Mouse (Mus musculus): ENCODE data around the gene Arhgap1.
"Not testable (repeated sequence)": the region's sequence is repeated elsewhere in the genome, so short reads cannot be mapped to it uniquely, and the experiment has no call there.

Arhgap1 gene

DNA sequence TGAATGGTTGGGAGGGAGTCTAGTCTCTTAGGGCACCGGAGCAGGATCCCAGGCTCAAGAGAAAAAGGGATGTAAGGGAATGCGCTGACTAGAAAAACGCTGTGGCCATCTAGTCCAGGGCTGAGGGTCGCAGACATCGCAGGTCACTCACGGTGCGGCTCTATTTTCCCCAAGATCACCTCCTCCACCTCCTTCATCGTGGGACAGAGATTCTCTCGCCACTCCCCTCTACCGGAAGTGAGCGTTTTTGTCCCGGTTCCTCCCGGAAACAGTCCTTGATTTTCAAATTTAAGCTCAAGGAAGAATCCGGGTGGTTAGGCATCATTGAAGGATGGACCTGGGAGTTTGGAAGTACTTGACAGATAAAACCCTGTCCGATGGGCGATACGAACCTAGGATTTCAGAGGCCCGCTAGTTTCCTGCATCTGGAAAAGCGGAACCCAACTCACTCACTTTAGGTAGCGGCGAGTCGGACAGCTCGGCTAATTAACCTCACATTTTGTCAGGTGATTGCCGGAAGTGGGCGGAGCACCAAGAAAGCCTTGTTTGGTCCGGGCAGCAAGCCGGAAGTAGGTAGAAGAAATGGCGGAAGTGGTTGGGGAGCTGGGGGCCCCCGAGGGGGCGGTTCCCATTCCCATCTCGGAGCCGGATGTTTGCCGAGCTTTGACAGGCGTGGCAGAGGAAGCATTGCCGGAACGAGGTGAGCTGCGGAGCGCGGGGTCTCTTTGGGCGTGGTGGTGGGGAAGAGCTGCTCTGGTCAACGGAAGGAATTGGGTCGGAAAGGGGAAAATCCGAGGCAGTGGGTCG is at the start of gene Arhgap1, which contains the start of gene Zfp408:
TSS of gene Arhgap1 (plus strand) at position 308 of the 807 bp plus-strand sequence.
TSS of gene Zfp408 (minus strand) at position 239 of the 807 bp plus-strand sequence.
- peak; percentile 94 for DNase-seq (ENCODE audit: low spot score)

DNA sequence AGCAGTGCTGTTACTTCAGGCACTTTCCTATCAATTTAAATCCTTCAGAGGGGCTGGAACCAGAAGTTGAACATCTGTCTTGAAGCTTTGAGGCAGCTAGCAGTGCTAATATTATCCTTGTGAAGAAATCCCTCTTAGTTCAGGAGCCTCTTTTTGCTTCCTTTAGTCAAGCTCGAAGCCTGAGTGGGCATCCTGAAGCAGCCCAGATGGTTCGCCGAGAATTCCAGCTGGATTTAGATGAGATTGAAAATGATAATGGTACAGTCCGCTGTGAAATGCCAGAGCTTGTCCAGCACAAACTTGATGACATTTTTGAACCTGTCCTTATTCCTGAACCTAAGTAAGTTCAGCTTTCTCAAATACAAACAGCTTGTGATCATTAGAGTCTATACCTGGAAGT is 49.2 kb upstream of the Arhgap1 start:
- DNase-seq (ENCODE audit: low spot score) = peak; percentile 13

GRCm38 (mm10) chr2:91602389-91602788 is 47.3 kb upstream of the Arhgap1 start:
- DNase-seq (ENCODE audit: low spot score) = no peak

DNA sequence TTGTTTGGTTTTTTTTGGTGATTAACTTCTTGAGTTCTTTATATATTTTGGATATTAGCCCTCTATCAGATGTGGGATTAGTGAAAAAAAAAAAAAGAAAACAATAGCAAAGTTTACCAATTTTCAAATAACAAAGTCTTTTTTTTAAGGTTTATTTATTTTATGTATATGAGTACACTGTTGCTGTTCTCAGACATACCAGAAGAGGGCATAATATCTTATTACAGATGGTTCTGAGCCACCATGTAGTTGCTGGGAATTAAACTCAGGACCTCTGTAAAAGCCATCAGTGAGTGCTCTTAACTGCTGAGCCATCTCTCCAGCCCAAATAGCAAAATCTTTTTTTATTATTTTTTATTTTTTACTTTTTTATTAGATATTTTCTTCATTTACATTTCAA is 40.3 kb upstream of the Arhgap1 start:
- DNase-seq (ENCODE audit: low spot score) = not testable (repeated sequence)

DNA sequence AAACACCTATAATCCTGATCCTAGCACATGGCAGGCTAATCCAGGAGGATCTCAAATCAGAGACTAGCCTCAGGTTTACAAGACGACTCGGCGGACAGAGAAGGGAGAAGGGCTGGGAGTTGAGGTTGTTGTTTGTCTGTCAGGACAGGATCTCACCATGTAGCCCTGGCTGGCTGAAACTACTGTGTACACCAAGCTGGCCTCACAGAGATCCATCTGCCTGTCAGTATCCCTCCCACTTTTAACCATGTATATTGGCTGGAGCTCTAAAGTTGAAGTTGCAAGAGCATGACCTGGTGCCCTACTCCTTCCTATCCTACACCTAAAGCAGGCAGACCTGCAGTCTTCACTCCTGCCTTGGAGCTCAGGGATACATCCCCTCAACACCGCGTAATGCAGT is 27.3 kb upstream of the Arhgap1 start:
- no peak for DNase-seq (ENCODE audit: low spot score)

DNA sequence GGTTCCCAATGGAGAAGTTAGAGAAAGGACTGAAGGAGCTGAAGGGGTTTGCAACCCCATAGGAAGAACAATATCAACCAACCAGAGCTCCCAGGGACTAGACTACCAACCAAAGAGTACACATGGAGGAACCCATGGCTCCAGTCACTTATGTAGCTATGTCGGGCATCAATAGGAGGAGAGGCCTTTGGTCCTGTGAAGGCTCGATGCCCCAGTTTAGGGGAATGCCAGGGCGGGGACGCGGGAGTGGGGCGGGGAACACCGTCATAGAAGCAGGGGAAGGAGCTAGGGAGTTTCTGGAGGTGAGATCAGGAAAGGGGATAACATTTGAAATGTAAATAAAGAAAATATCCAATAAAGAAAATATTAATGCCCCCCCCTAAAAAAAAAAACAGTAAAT is 26.3 kb upstream of the Arhgap1 start:
- DNase-seq (ENCODE audit: low spot score) = not testable (repeated sequence)

- DNase-seq (ENCODE audit: low spot score) = no peak
Measured at GRCm38 (mm10) chr2:91627486-91627885, 22.2 kb upstream of the Arhgap1 start.

DNA sequence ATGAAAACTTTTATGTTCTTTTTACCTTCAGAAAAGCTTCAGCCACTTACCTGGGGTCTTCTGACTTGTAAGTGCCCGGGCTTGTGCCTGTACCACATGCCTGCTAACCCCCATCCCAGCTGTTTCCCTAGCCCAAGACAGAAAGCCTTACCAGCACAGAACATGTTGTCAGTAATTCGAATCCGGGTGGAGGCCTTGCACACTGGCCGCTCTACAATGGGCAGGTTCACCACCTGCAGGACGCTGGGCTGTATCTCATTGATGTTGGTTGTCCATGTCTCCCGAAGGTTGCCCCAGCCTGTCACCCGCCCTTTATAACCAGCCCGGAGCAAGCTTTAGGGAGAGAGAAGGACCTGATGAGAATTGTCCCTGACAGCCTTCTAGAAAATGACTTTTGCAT is 21.5 kb upstream of the Arhgap1 start:
- no peak for DNase-seq (ENCODE audit: low spot score)

DNA sequence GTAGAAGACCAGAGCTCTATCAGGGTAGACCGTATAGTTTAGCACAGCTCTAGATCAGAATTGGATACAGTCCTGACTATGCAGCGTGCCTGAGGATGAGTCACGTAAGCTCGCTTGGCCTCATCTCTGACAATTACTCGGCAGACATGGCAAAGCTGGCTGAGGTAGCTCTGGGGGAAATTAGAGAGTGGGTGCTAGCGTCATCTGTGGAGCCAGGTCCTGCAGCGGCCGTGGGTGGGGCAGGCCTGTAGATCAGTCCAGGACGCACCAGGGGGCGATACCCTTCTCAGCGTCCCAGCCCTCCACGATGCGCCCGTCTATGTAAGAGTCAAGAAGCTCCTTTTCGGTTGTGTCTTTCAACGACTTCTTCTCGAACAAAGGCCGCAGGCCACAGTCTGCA is 20.0 kb upstream of the Arhgap1 start:
- no peak for DNase-seq (ENCODE audit: low spot score)

DNA sequence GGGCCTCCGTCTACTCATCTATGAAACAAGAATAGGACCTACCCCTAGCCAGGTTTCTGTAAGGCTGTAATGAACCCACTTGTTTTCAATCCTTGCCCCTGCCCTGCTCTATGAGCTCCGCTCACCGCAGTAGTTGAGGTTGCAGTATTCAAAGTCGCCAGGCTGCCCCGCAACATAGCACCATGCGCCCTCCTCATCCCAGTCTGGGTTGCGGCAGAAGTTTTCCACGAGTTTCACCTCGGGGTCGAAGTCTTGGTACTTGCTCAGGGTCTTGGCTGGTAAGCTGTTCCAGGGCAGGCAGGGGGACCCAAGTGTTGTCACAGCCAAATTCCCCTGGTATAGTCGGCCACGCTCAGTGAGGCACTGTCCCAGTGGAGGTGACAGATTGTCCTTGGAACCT is 19.3 kb upstream of the Arhgap1 start:
- no peak for DNase-seq (ENCODE audit: low spot score)

- DNase-seq (ENCODE audit: low spot score) = no peak
Measured at GRCm38 (mm10) chr2:91631826-91632225, 17.8 kb upstream of the Arhgap1 start.

- no peak for DNase-seq (ENCODE audit: low spot score)
Measured at GRCm38 (mm10) chr2:91632316-91632715, 17.3 kb upstream of the Arhgap1 start.

GRCm38 (mm10) chr2:91633334-91633977 is 16.2 kb upstream of the Arhgap1 start:
- no peak for DNase-seq (ENCODE audit: low spot score)

DNA sequence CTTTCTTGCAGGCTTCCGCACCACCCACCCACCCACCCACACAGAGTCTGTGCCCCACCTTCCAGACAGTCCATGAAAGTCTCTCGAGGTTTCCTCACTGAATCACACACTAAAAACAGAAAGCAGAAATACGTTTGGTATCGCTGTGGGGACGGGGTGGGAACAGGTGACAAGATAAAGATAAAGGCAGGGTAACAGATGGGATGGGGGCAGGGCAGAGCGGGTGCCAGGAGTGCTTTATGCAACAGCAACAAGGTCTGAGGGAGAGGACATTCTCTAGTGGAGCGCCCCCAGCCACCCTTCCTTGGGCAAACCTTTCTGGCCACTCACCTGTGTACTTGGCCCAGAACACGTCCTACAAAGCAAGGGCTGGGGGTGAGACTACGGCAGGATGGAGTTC is 14.8 kb upstream of the Arhgap1 start:
- DNase-seq (ENCODE audit: low spot score) = no peak

DNA sequence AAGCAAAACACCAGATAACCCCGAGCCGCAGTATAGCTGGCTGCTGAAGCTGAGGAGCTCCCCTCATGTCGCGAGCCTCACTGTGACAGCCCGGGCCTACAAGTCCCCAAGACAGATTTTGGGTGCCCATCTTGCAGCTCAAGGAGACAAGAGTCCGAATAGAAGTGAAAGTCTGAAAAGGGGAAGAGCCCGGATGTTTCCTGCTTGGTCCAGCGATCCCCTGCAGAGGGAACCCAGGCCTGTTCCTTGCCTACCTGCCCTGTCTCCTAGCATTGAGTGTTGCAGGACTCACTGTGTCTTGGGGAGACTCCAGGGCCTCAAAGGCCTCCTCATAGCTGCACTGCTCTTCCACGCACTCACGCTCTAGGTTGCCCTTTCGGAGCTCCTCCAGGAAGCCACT is 14.2 kb upstream of the Arhgap1 start:
- DNase-seq (ENCODE audit: low spot score) = no peak

DNA sequence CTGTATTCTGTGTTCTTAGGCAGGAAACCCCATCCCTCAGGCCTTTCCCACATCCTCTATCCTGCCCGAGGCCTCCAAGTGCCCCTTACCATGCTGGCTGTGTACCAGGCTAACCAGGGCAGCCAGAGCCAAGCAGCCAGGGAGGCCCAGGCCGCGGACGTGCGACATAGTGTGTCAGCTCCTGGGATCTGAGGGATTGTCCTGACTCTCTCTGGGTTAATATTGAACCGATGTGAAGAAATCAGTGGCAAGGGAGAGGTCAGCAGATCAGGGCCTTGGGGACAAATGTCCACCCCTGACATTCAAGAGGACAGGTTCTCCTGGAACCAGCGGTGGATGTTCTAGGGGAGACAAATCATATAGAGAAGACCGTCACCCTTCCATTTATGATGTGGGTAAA is 13.4 kb upstream of the Arhgap1 start, which contains the start of gene F2:
TSS of gene F2 (minus strand) at position 186 of the 400 bp plus-strand sequence.
- no peak for DNase-seq (ENCODE audit: low spot score)

DNA sequence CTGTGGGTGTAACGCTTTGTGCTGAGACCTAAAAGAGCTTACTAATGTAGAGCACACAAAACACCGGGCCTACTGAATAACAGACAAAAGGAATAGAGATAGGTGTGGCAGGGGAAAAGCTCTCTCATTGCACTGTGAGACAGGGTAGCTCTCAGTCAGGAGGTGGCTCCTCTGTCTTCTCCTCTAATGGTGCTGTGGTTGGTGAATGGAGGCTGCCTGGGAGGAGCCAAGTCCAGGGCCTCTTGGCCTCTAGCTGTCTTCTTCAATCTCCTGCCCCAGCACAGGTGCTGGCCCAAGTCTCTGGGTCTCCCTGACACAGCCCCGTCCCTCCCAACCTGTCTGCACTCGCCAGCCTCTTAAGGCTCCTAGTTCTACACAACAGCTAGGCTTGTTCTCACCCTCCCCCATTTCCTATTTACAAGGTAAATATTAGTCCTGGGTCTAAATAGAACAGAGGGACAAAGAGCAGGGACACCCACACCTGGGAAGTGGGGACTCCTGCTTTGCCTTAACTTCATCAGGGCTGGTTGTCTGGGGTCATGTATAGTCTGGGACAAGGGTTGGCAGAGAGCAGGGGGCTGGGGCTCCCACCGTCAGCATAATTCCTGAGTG is 12.8 kb upstream of the Arhgap1 start:
- no peak for DNase-seq (ENCODE audit: low spot score)

DNA sequence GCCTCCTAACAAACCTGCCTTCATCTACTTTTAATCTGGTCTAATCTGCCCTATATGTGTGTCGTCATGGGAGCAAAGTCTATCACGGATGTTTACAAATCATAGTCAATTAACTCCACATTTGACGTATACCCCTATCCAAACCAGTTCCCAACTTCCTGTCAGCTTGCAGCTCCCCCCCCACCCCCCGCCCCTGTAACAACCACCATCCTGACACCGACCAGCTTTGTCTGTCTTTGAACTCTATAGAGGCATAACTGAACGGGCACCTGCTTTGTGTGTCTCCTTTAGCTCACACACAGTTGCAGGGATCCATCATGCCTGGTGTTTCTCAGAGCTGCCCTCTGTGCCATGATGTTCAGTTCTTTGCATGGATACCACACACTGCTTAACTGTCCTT is 10.7 kb upstream of the Arhgap1 start:
- no peak for DNase-seq (ENCODE audit: low spot score)

GRCm38 (mm10) chr2:91642825-91643415 is 6.7 kb upstream of the Arhgap1 start:
- no peak for DNase-seq (ENCODE audit: low spot score)

GRCm38 (mm10) chr2:91644021-91644420 is 5.6 kb upstream of the Arhgap1 start:
- DNase-seq (ENCODE audit: low spot score) = no peak

DNA sequence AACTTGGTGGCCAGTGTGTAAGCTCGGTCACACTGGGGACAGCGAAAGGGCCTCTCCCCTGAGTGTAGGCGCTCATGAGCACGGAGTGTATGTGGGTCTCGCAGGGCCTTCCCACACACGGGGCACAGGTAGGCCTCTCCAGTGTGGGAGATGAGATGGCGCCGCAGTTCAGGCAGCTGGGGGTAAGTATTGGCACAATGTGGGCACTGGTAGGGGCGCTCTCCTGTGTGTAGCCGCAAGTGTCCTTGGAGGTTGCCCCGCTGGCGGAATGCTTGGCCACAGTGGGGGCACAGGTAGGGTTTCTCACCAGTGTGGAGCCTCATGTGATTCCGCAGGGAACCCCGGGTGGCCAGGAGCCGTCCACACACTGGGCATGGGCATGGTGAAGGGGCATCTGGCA is 4.3 kb upstream of the Arhgap1 start:
- no peak for DNase-seq (ENCODE audit: low spot score)

- DNase-seq (ENCODE audit: low spot score) = no peak
Measured at GRCm38 (mm10) chr2:91645811-91646210, 3.8 kb upstream of the Arhgap1 start.

DNA sequence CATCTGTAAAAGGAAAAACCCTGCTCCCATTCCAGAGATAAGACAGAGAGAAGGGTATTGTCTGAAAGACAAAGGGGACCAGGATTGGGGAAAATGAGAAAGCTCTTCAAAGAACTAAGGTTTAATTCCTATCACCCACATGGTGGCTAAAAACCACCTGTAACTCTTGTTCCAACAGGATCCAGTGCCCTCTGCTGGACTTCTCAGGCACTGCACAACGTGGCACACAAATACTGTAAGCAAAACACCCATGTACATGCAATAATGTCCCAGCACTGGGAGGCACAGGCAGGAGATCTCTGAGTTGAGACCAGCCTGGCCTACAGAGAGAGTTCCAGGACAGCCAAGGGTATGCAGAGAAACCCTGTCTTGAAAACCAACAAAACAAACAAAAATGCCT is 2.9 kb upstream of the Arhgap1 start:
- DNase-seq (ENCODE audit: low spot score) = peak; percentile 47
